Mouse (Mus musculus): ENCODE measurements around the gene Lrg1.
"Not testable (repeated sequence)": the region's sequence is repeated elsewhere in the genome, so short reads cannot be mapped to it uniquely, and the experiment has no call there.

Gene Lrg1

DNA sequence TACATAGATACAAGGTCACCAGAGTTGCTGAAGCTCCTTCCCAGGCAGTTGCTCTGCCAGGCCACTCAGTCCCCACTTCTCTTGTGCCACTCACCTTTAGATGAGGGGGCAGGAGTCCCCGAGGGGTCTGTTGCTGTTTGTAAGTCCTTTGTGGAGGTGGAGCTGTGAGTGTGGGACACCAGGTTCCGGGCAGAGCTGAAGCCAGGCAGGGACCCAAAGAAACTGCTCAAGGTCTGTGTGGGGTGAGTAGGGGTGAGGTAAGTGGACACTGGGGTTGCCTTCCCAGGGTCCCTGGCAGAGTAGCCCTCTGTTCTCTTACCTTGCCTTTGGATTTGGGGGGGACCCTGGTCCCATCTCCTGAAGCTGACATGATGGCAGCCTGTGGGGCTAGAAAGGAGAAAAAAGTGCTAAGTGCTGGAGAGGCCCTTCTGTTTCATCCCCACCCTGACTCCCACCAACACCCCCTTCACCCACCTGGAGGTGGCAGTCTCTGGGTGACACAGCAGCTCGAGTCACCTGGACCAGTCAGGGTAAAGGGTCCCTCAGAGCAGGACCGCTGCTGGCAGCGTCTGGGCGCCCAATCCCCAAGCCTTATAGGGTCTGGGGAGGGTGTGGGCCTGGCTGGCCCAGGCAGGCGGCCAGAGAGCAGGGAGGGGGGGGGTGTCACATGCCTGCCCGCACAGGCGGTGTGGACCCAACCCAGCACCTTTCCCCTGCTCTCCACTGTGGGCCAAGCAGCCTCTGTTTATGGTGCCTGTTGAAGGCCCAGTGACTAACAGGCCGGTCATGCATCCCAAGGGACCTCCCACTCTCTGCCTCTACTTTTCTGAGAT lies 12.4 kb downstream of the Lrg1 start, which contains the start of gene Plin4:
Gene Plin4 (minus strand): TSS at position 585 of the 833 bp plus-strand sequence.
- no peak for ATAC-seq (ENCODE audit: low TSS enrichment)

DNA sequence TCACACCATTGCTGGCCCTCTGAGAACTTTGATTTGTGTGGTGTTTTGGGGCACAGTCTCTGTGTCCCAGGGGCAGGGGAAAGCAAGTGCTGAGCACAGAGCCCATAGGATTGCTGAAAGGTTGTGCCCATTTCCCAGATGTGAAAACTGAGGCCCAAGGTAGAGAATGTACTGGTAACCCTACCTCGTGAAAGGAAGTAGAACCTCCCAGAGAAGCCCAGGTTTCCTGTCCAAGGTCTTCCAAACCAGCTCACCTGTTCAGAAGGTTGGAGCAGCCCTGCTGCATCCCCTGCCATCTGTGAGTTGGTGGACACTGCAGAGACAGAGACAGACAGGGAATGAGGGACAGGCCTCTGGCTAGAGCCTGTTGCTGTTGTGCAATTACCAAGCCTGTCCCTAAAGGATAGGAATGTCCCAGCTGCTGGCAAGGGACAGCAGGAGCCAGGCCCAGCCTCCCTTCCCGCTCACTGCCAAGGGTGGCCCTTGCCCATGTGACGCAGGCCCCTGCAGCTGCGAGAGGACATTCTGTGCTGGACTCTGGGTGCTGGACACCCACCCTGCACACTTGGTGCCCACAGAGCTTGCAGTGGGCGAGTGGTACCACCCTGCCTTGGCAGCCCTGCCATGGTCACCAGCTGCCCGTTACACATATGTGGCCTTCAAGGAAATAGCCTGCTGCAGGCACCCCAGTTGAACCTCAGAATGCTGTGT lies 13.3 kb downstream of the Lrg1 start:
- peak; percentile 58 for ATAC-seq (ENCODE audit: low TSS enrichment)

- ATAC-seq (ENCODE audit: low TSS enrichment): no peak
These were observed 14.1 kb downstream of the Lrg1 start for GRCm38 (mm10) chr17:56107736-56108135.

- no peak for ATAC-seq (ENCODE audit: low TSS enrichment)
These were observed 14.8 kb downstream of the Lrg1 start for GRCm38 (mm10) chr17:56106981-56107380.

DNA sequence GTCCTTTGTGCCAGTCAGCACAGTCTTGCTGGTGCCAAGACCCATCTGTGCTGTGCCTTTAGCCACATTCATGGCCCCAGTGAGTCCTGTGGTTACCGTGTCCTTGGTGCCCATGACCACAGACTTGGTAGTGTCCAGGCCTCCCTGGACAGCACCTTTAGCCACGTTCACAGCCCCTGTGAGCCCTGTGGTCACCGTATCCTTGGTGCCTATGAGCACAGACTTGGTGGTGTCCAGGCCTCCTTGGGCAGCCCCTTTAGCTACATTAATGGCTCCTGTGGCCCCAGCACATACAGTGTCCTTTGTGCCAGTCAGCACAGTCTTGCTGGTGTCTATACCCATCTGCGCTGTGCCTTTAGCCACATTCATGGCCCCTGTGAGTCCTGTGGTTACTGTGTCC lies 15.4 kb downstream of the Lrg1 start:
- ATAC-seq (ENCODE audit: low TSS enrichment): not testable (repeated sequence)

GRCm38 (mm10) chr17:56104821-56105220 lies 17.0 kb downstream of the Lrg1 start:
- not testable (repeated sequence) for ATAC-seq (ENCODE audit: low TSS enrichment)

DNA sequence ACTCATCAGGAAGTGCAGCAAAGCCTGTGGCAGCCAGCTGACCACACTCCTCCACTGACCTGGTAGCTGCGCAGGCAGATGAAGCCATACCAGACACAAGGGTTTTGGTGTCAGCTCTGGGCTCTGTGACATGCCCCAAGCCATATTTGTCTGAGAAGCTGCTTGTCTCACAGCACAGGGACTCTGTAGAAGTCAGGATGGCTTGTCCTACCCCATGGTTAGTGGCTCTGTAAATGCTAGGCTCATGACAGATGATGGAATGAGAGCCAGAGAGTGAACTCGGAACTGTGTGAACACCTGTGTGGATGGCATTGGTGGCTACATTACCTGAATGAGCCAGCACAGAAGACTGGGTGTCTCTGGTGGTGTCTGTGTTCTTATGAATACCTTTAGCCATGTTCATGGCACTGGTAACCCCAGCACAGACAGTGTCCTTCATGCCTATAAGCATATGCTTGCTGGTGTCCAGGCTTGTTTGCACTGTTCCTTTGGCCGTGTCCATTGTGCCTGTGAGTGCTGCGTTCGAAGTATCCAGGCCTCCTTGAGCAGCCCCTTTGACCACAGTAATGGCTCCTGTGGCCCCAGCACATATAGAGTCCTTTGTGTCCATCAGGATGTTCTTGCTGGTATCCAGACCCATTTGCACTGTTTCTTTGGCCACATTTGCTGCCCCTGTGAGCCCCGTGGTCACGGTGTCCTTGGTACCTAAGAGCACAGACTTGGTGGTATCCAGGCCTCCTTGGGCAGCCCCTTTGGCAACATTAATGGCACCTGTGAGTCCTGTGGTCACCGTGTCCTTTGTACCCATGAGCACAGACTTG lies 18.1 kb downstream of the Lrg1 start:
- ATAC-seq (ENCODE audit: low TSS enrichment): no peak

DNA sequence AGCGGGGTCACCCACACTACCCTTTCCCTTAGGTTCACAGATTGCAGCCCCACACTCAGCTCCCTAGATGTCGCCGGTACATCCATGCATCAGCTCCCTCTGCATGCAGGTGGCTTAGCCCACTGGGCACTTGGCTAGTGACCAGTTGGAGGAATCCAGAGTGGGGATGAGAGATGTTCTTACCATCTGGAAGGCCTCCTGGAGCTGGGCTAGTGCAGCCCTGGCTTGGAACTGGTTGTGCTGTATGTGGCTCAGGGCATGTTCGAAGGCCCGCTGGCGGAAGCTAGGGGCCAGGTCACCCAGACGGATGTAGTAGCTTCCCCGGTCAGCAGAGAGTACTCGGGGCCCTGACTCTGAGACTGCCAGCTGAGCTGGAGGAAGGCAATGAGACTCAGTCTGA lies 18.9 kb downstream of the Lrg1 start:
- ATAC-seq (ENCODE audit: low TSS enrichment): no peak

- ATAC-seq (ENCODE audit: low TSS enrichment): no peak
These were observed 19.6 kb downstream of the Lrg1 start for GRCm38 (mm10) chr17:56102158-56102557.

DNA sequence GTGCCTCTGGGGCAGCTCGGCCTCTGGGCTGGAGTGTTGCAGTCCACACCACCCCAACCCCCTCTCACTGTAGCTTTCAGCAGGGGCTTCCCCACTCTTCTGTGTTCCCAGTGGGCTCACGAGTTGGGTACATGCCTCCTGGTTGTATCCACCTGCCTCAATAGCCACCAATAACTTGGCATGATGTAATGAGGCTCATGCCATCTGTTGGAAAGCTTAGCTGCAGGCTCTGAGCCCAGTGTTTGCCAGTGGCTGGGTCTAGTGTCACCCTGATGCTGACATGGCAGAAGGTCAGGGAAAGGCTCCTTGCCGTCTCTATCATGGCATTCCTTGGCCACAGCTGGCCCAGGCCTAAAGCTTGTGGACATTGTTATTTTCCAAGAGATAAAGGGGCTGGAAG lies 21.0 kb downstream of the Lrg1 start:
- ATAC-seq (ENCODE audit: low TSS enrichment): no peak

DNA sequence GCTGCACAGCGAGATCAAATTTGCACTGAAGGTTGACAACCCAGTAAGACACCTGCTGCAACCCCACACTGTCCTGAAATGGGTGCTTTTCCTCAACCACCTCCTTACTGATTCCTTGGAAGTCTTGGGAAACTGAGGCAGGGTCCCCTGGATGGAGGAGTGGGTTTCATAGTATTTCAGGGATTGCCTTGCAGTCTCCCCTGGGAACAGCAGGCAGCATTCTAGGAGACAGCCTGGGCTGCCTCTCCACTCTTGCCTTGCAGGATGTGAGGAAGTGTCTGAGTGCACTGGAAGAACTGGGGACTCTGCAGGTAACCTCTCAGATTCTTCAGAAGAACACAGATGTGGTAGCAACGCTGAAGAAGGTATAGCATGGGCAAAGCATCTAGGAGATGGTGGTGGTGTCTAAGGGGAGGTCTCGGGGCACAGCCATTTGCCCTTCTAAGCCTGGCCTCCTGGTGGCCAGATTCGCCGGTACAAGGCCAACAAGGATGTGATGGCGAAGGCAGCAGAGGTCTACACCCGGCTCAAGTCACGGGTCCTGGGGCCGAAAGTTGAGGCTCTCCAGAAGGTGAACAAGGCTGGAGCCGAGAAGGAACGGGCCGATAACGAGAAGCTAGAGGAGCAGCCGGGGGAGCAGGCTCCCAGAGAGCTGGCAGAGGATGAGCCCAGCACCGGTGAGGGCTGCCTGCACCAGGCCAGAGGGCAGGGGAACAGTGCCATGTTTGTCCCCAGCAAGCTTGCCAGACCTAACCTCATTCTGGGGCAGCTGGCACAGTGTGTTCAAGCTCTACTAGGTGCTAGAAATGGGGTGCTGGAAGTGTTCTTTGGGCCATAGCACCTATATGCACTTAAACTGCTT lies 22.9 kb downstream of the Lrg1 start:
- ATAC-seq (ENCODE audit: low TSS enrichment): no peak

DNA sequence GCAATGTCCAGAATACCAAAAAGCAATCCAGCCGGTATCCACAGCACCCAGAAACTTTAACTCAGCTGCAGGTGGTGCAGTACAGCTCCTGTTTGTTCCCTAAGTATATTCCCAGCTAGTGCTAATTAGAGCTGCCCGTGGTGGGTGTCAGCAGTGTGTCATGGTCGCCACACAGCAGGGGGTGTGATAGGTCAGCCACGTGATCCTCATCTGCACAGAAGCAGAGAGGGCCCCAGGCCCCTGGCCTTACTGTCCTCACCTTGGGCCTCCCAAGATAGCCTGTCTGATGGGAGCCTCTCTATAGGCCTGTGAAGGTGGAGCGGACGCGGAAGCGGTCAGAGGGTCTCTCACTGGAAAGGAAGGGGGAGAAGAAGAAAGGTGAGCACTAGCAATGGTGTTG lies 23.6 kb downstream of the Lrg1 start:
- ATAC-seq (ENCODE audit: low TSS enrichment): no peak

- ATAC-seq (ENCODE audit: low TSS enrichment): no peak
These were observed 24.9 kb downstream of the Lrg1 start for GRCm38 (mm10) chr17:56096883-56097282.

DNA sequence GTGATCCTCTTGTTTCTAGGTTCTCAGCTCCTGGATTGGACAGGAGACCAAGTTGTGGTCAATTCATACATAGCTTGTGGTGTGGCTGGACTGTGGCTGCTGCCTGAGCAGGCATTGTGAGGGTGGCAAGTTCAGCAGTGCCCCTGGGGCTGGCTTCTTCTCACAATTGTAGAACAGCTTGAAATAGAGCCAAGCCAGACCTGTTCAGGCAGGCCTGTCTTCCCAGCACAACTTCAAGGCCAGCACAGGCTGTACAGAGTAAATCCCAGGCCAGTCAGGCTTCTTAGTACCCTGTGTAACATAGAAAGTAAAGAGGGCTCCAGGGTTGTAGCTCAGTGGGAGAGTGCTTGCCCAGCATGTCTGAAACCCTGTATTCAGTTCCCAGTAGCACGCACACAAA lies 29.0 kb downstream of the Lrg1 start:
- ATAC-seq (ENCODE audit: low TSS enrichment): no peak

GRCm38 (mm10) chr17:56092312-56092711 lies 29.5 kb downstream of the Lrg1 start:
- ATAC-seq (ENCODE audit: low TSS enrichment): no peak

GRCm38 (mm10) chr17:56080781-56081585 lies 40.8 kb downstream of the Lrg1 start:
- peak; percentile 25 for ATAC-seq (ENCODE audit: low TSS enrichment)

DNA sequence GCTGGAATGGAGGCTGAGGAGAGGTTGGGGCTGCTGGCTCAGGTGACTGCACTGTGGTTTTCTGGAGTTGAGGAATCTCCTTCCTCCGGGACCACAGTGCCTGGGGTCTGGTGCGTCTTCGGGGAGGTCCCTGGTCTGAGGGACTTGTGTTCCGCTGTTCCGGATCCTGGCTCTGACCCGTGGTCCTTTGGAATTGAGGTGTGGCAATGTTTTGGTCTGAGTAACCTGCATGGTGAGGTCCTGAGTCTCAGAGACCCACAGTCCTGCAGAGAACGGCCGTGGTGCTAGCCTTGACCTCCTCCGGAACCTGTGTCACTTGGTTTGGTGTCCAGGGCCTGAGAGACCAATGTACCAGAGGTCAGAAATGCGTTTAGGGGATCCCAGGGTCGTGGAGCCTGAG lies 41.9 kb downstream of the Lrg1 start:
- ATAC-seq (ENCODE audit: low TSS enrichment): no peak

DNA sequence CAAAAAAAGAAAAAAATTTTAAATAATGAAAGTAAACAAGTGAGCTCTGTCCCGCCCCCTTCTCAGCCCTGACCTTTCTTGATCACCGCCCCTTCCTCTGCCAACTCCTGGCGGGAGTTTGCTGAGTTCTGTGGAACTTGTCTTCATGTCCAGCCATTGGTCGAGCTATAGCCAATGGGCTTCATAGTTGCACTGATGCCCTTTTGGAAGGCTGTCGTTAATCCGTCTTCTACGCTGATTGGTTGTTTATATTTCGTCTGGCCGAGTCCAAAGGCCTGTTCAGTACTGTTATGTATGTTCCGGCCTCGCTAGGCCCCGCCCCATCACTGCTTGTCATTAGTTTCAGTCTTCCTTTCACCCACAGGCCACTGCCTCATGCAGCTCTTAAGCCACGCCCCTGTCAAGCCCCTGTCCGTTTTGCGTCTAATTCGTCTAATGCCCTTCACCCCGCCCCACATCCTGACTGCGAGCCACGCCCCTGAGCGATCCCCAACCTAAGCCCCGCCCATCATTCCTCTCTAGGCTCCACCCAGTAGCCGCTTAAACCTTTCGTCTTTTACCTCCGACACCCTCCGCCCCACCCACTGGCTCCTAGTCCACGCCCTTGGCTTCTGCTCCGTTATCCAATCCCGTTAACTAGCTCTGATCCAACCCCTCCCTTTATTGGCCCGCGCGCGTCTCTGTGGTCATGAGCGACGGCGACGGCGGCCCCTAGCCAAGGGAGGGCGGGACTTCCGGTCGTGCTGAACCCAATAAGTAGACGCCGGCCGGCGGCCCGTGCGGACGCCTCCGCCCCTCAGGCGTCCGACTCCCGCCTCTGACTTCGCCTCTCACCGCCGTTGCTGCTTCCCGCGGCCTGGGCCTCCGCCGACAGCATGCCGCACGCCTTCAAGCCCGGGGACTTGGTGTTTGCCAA lies 42.7 kb downstream of the Lrg1 start, which contains the start of gene Hdgfl2:
Gene Hdgfl2 (plus strand): TSS at position 755 of the 916 bp plus-strand sequence.
- peak; percentile 78 for ATAC-seq (ENCODE audit: low TSS enrichment)

GRCm38 (mm10) chr17:56078361-56078760 lies 43.4 kb downstream of the Lrg1 start:
- ATAC-seq (ENCODE audit: low TSS enrichment): not testable (repeated sequence)

All from frontal cortex, adult (tissue).